Mouse (Mus musculus) cortical plate, adult 2 months (tissue): ENCODE measurements at regions not wholly inside any gene's neighbourhood (a gene's known extent, or its start where the extent isn't known, plus 50 kb on each side); places are given as distances from the start of the nearest gene placed in this dataset.
A peak's percentile ranks its signal among the peaks of the same experiment; 100 is the strongest.

Experiments used
- H3K27ac ChIP-seq: fragments of 200-500 bp; 2 replicates; pipeline ENCODE4 v1.5.1; 2012; ENCODE audit warnings: low read length, control low read depth, inconsistent platforms; ENCODE audit not compliant: insufficient read depth
- H3K4me1 ChIP-seq: fragments of 200-500 bp; 2 replicates; pipeline ENCODE4 v1.6.1; 2011; ENCODE audit warnings: low read length; ENCODE audit not compliant: control insufficient read depth, insufficient read depth
- H3K4me3 ChIP-seq: fragments of 200-500 bp; 2 replicates; pipeline ENCODE4 v1.5.1; 2011; ENCODE audit warnings: mild to moderate bottlenecking, low read length, control low read depth; ENCODE audit not compliant: insufficient read depth
- CTCF ChIP-seq: fragments of 200-500 bp; IDR thresholded peaks from 2 replicates; pipeline ENCODE4 v1.5.1; 2011; ENCODE audit warnings: mild to moderate bottlenecking, control low read depth, low read length; ENCODE audit not compliant: insufficient read depth; ENCODE audit errors: extremely low read depth
- POLR2A ChIP-seq: fragments of 200-500 bp; IDR thresholded peaks from 2 replicates; pipeline ENCODE4 v1.6.1; 2011; ENCODE audit warnings: mild to moderate bottlenecking, low read length, control low read depth; ENCODE audit not compliant: insufficient read depth; ENCODE audit errors: extremely low read depth

- no peaks in the 10 kb centered on the region for H3K4me1 ChIP-seq
- no peak overlapping the region for H3K4me3 ChIP-seq
- no peak overlapping the region for H3K27ac ChIP-seq
- TF ChIP-seq CTCF (no peak), POLR2A (no peak)
These were observed 287.7 kb upstream of the Rgma start for GRCm38 (mm10) chr7:73087496-73088185.

- Histone ChIP-seq H3K4me1 (no peaks in the 10 kb centered on the region), H3K4me3 (no peak overlapping the region), H3K27ac (no peak overlapping the region)
- TF ChIP-seq CTCF = no peak
- no peak for TF ChIP-seq POLR2A
These were observed 287.0 kb upstream of the Rgma start for GRCm38 (mm10) chr7:73088321-73088720.

GRCm38 (mm10) chr7:73091758-73092157 lies 283.6 kb upstream of the Rgma start:
- no peak overlapping the region for H3K4me3 ChIP-seq
- no peak for TF ChIP-seq POLR2A
- no peak for TF ChIP-seq CTCF
- H3K4me1 ChIP-seq = no peaks in the 10 kb centered on the region
- no peak overlapping the region for H3K27ac ChIP-seq

- no peak overlapping the region for H3K27ac ChIP-seq
- peak; percentile 43; the same call in 1 of the 2 replicates for TF ChIP-seq CTCF
- TF ChIP-seq POLR2A = no peak
- no peak overlapping the region for H3K4me3 ChIP-seq
- no peaks in the 10 kb centered on the region for H3K4me1 ChIP-seq
These were observed 281.2 kb upstream of the Rgma start for GRCm38 (mm10) chr7:73094059-73094458.

GRCm38 (mm10) chr7:73118871-73119270 lies 256.4 kb upstream of the Rgma start:
- Histone ChIP-seq H3K27ac (no peak overlapping the region), H3K4me3 (no peak overlapping the region), H3K4me1 (no peaks in the 10 kb centered on the region)
- TF ChIP-seq CTCF = no peak
- TF ChIP-seq POLR2A = no peak

- TF ChIP-seq POLR2A = no peak
- no peak for TF ChIP-seq CTCF
- Histone ChIP-seq H3K4me1 (no peaks in the 10 kb centered on the region), H3K27ac (no peak overlapping the region), H3K4me3 (no peak overlapping the region)
These were observed 255.0 kb upstream of the Rgma start for GRCm38 (mm10) chr7:73120276-73120675.

- TF ChIP-seq POLR2A (no peak), CTCF (no peak)
- Histone ChIP-seq H3K27ac (no peak overlapping the region), H3K4me3 (no peak overlapping the region), H3K4me1 (no peaks in the 10 kb centered on the region)
These were observed 250.3 kb upstream of the Rgma start for GRCm38 (mm10) chr7:73124976-73125375.

GRCm38 (mm10) chr7:73125864-73126263 lies 249.4 kb upstream of the Rgma start:
- no peak overlapping the region for H3K27ac ChIP-seq
- H3K4me1 ChIP-seq = no peaks in the 10 kb centered on the region
- no peak overlapping the region for H3K4me3 ChIP-seq
- TF ChIP-seq CTCF = no peak
- no peak for TF ChIP-seq POLR2A

GRCm38 (mm10) chr7:73135786-73136185 lies 239.5 kb upstream of the Rgma start:
- Histone ChIP-seq H3K27ac (no peak overlapping the region), H3K4me1 (no peaks in the 10 kb centered on the region), H3K4me3 (no peak overlapping the region)
- TF ChIP-seq POLR2A (no peak), CTCF (no peak)

- H3K4me3 ChIP-seq = no peak overlapping the region
- H3K4me1 ChIP-seq = no peaks in the 10 kb centered on the region
- no peak overlapping the region for H3K27ac ChIP-seq
- TF ChIP-seq CTCF (no peak), POLR2A (no peak)
These were observed 237.0 kb upstream of the Rgma start for GRCm38 (mm10) chr7:73138269-73138668.
